ENCODE assay signal across 9 mouse cellular contexts in the genomic region with DNA sequence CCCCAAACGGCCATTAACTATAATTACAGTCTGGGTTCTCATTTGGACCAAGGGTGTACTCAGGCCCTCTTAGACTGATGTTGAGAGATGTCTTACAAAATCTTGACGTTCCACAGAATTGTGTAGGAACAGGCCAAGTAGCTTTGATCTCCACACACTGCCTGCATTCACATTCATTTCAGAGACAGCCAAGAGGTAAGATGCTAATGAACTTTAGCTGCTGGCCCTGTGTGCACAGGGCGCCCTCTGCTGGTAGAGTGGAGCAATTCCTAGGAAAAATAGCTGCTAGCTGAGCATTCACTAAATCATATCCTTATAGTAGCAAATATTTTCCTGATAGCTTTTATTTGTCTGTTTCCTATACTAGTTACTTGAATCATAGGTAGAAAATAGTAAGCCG. TPM values are rescaled to one million over a fixed set of nuclear protein-coding genes. Genes with fewer than 3 reads are reported as not detected.
A peak's percentile ranks its signal among the peaks of the same experiment; 100 is the strongest.
DNase-seq lines count a peak whose midpoint lies in the region; ATAC-seq and TF ChIP-seq lines count a peak whose summit lies in the region.
"Had no signal": no experiment of that assay in that cellular context is flagged by ENCODE, and none has a peak within 500 bp of the region (broad histone marks: within the 10 kb centered on the region; RNA-seq: fewer than 3 reads in every experiment).

No protein-coding gene starts in this region.

- no peak overlapping the region for H3K4me3 ChIP-seq in hindbrain, embryonic 10.5 days
- H3K4me3 ChIP-seq in hindbrain, embryonic 16.5 days (ENCODE audit: low read length) = no peak overlapping the region
- no peak overlapping the region for H3K4me3 ChIP-seq in heart, adult 2 months
- H3K4me3 ChIP-seq in spleen, adult 2 months (ENCODE audit: extremely low read depth, insufficient read depth, insufficient read length) = no peak overlapping the region
- H3K4me3 ChIP-seq: lung, embryonic 15.5 days had no signal

- no peak overlapping the region for H3K4me2 ChIP-seq in hindbrain, embryonic 16.5 days (ENCODE audit: low read length)
- H3K4me2 ChIP-seq: lung, embryonic 15.5 days had no signal

- no peaks in the 10 kb centered on the region for H3K36me3 ChIP-seq in hindbrain, embryonic 10.5 days
- H3K36me3 ChIP-seq in hindbrain, embryonic 16.5 days (ENCODE audit: control insufficient read depth, insufficient read depth, low read length) = no peaks in the 10 kb centered on the region
- H3K36me3 ChIP-seq in heart, adult 2 months (ENCODE audit: control insufficient read depth, insufficient read depth, low read length) = no peaks in the 10 kb centered on the region
- H3K36me3 ChIP-seq in spleen, adult 2 months (ENCODE audit: control insufficient read depth, insufficient read depth, low read length) = no peaks in the 10 kb centered on the region
- H3K36me3 ChIP-seq: lung, embryonic 15.5 days had no signal

- WGBS in hindbrain, embryonic 10.5 days = 23% methylated on average over 4 of the region's 4 CpGs
- 20% methylated on average over 4 of the region's 4 CpGs for WGBS in hindbrain, embryonic 16.5 days
- 19% methylated on average over 4 of the region's 4 CpGs for WGBS in heart, adult 2 months
- WGBS in spleen, adult 2 months = 23% methylated on average over 4 of the region's 4 CpGs

- TF ChIP-seq EP300 in heart, adult 2 months (IDR thresholded peaks at IDR 0.05; ENCODE audit: insufficient read depth, low read depth, low read length) = peak; percentile 82; the same call in 1 of the 2 replicates

- TF ChIP-seq POLR2A in heart, adult 2 months (IDR thresholded peaks at IDR 0.05; ENCODE audit: insufficient read depth, low read depth, low read length) = no peak
- no peak for TF ChIP-seq POLR2A in spleen, adult 2 months (IDR thresholded peaks at IDR 0.05; ENCODE audit: low read depth, low read length)

- peak; percentile 96 for TF ChIP-seq CTCF in heart, adult 2 months (IDR thresholded peaks at IDR 0.05)
- TF ChIP-seq CTCF in spleen, adult 2 months (IDR thresholded peaks at IDR 0.05; ENCODE audit: extremely low read depth, insufficient read depth, insufficient read length, insufficient replicate concordance) = peak; percentile 94; the same call in 1 of the 2 replicates

- no peak overlapping the region for H3K9ac ChIP-seq in hindbrain, embryonic 16.5 days (ENCODE audit: low read depth, low read length)
- no peak overlapping the region for H3K9ac ChIP-seq in heart, adult 2 months (ENCODE audit: low read depth, low read length)
- H3K9ac ChIP-seq: lung, embryonic 15.5 days had no signal

- H3K79me2 ChIP-seq in heart, adult 2 months (replicated peaks; ENCODE audit: control insufficient read depth, insufficient read depth, low read length) = no peaks in the 10 kb centered on the region

- ATAC-seq in hindbrain, embryonic 16.5 days = no peak

- peak; percentile 64 for DNase-seq in hindbrain, embryonic 10.5 days (ENCODE audit: low spot score)
- DNase-seq in adrenal gland, adult 2 months = peak; percentile 67
- peak; percentile 68 for DNase-seq in embryo, embryonic 11 days
- peak; percentile 64 to 65 for DNase-seq in heart, adult 2 months
- peak; percentile 43 for DNase-seq in layer of hippocampus, adult 9-10 months (ENCODE audit: low spot score)
- peak; percentile 53 to 78 for DNase-seq in lung, postnatal 4 days
- peak; percentile 56 to 69 for DNase-seq in spleen, adult 2 months (ENCODE audit: low read depth in 1 of 2, low spot score in 2 of 2)

- H3K9me3 ChIP-seq in hindbrain, embryonic 10.5 days = no peaks in the 10 kb centered on the region
- H3K9me3 ChIP-seq in hindbrain, embryonic 16.5 days (ENCODE audit: control insufficient read depth, low read length) = no peaks in the 10 kb centered on the region
- H3K9me3 ChIP-seq: lung, embryonic 15.5 days had no signal

- no peaks in the 10 kb centered on the region for H3K27me3 ChIP-seq in hindbrain, embryonic 10.5 days (ENCODE audit: insufficient read depth, poor library complexity, severe bottlenecking)
- H3K27me3 ChIP-seq in hindbrain, embryonic 16.5 days (replicated peaks; ENCODE audit: control insufficient read depth, insufficient read depth, low read length) = no peaks in the 10 kb centered on the region
- no peaks in the 10 kb centered on the region for H3K27me3 ChIP-seq in heart, adult 2 months (ENCODE audit: control insufficient read depth, insufficient read depth, low read length)
- H3K27me3 ChIP-seq in spleen, adult 2 months (ENCODE audit: control insufficient read depth, insufficient read depth, low read length) = no peaks in the 10 kb centered on the region
- H3K27me3 ChIP-seq: lung, embryonic 15.5 days had no signal

- H3K27ac ChIP-seq in hindbrain, embryonic 10.5 days = no peak overlapping the region
- H3K27ac ChIP-seq in hindbrain, embryonic 16.5 days (ENCODE audit: low read depth, low read length) = no peak overlapping the region
- no peak overlapping the region for H3K27ac ChIP-seq in heart, adult 2 months
- H3K27ac ChIP-seq in spleen, adult 2 months (ENCODE audit: insufficient read depth, low read length) = no peak overlapping the region
- H3K27ac ChIP-seq: lung, embryonic 15.5 days had no signal

- intact Hi-C loops in heart, adult 2 months (cut with DNase I) = loop anchor here (1.0 to 5.0 kb wide), 3 partner anchors 10 to 375 kb away; no protein-coding TSS in a partner anchor

- H3K4me1 ChIP-seq in hindbrain, embryonic 10.5 days (replicated peaks) = no peaks in the 10 kb centered on the region
- H3K4me1 ChIP-seq in hindbrain, embryonic 16.5 days (ENCODE audit: control insufficient read depth, insufficient read depth, low read depth, low read length) = no peaks in the 10 kb centered on the region
- no peaks in the 10 kb centered on the region for H3K4me1 ChIP-seq in heart, adult 2 months (ENCODE audit: control insufficient read depth, insufficient read depth, low read length)
- no peaks in the 10 kb centered on the region for H3K4me1 ChIP-seq in spleen, adult 2 months (ENCODE audit: control insufficient read depth, insufficient read depth, insufficient read length)
- H3K4me1 ChIP-seq: lung, embryonic 15.5 days had no signal

RNA-seq across cellular contexts. Expression of gene Cemip2, which starts 30.8 kb away (rescaled TPM):
- polyA plus RNA-seq in hindbrain, embryonic 10.5 days (2016; fragmentation: Nextera tagmentation; extraction: Ambion mirVana) = 86.4 and 93.6 TPM in 2 replicates
- polyA plus RNA-seq in hindbrain, embryonic 16.5 days (2015; fragmentation: Nextera tagmentation; extraction: Ambion mirVana) = 15.4 and 22.2 TPM in 2 replicates
- 10 to 100 TPM; 16.4 to 21.6 TPM for total RNA-seq in adrenal gland, adult 2 months (2021)
- polyA plus RNA-seq in adrenal gland, adult 2 months (2012; rRNA removed) = 3.3 and 3.7 TPM in 2 replicates
- total RNA-seq in heart, adult 2 months (2021) = 10 to 100 TPM; 10.7 to 11.7 TPM
- 4.5 and 5.8 TPM in 2 replicates for polyA plus RNA-seq in heart, adult 2 months (2012; rRNA removed)
- 2.5 TPM in 2 replicates for polyA plus RNA-seq in spleen, adult 2 months (2012; rRNA removed)
